Mouse (Mus musculus): Measurements from ENCODE around the gene Rbm46. TPM values are rescaled to one million over a fixed set of nuclear protein-coding genes. Genes with fewer than 3 reads are reported as not detected.

Rbm46 gene
- total RNA-seq (2021) = 1 to 10 TPM in 1 of 2 experiments, under 1 TPM in 1; 0.80 to 1.0 TPM

- DNase-seq = peak; percentile 60 to 75
Measured at GRCm38 (mm10) chr3:82876372-82876739, at the start of gene Rbm46. Gene Rbm46, minus strand, starts transcription at chr3:82876483.

GRCm38 (mm10) chr3:82915632-82916031, 39.3 kb upstream of the Rbm46 start:
- no peak for DNase-seq

GRCm38 (mm10) chr3:82908671-82909070, 32.4 kb upstream of the Rbm46 start:
- DNase-seq = no peak

GRCm38 (mm10) chr3:82904211-82904908, 28.1 kb upstream of the Rbm46 start:
- no peak for DNase-seq

GRCm38 (mm10) chr3:82903613-82904205, 27.4 kb upstream of the Rbm46 start, which contains the start of gene Lrat:
Gene Lrat, minus strand, starts transcription at chr3:82903973.
- DNase-seq = no peak

DNA sequence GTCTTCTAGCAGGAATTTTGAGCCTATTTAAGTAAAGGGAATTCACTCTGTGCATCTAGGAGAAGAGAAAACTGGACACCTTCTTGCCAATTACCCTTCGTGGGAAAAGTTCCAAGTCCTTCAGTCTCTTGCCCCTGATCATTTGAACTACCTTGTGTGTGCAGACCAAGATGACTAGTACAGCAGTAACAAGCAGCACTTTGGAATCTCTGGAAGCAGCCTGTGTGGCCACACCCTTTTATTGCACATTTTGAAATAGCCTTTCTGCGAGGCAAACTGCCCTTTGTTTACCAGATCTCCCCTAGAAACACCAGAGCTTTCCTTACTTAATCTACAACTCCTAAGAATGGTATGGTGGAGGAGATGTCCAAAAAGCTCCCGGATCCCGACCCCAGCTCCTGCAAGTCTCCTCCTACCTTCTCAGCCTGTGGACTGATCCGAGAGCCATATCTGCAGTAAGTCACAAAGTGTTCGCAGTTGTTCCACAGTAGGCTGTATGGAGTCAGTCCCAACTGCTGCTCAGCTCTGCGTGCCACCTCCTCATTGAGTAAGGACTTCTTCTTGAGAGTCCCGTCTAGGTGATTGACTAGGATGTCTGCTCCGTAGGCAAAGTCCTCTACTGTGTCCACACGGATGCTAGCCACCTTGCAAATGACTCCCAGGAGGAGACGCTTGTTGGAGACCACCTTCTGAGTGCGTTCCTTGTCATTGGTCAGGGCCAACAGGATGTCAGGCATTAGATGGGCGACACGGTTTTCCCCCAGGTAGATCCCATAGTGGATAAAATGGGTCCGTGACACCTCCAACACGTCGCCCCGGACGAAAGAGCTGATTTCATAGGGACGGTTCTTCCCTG, 26.7 kb upstream of the Rbm46 start:
- DNase-seq = no peak

DNA sequence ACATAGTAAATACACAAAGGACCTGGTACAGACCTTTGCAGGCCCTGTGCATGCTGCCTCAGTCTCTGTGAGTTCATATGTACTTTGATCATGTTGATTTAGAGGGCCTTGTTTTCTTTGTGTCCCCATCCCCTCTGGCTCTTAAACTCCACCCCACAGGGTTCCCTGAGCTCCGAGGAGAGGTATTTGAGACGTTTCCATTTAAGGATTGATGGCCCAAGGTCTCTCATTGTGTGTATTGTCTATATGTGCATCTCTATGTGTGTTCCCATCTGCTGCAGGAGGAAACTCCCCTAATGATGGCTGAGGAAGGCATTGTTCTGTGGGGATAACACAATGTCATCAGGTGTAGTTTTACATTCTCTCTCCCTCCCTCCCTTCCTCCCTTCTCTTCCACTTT, 12.6 kb upstream of the Rbm46 start:
- no peak for DNase-seq

- no peak for DNase-seq
Measured at GRCm38 (mm10) chr3:82877258-82877657, 975 bp upstream of the Rbm46 start.

DNA sequence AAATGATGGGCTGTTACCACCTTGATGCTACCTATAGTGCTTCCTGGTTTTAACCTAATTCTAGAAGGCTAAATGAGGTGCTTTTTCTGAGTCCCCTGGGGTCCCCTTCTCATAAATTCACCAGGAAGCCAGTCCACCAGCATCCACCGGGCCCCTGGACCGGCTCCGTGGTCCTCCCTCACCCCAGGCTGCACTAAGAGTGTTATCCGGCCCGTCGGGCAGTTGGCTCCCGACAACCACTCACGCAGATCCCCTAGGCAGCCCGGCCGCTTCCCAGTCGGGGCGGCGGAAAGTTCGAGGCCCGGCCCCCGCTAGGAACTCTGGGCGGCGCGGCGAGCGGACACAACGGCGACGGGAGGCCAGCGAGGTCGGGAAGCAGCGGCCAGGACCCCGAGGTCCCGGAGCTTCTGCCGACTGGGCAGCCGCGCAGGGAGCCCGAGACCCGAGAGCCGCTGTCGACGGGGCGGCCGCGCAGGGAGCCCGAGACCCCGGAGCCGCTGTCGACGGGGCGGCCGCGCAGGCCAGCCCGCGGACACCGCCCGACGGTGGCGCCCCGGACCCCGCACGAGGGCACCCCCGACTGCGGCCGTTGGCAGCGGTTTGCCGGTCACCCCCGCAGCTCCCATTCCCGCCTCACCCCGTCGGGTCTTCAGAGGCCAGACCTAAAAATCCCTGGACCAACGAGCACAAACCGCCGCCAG, 462 bp downstream of the Rbm46 start:
- DNase-seq = no peak

DNA sequence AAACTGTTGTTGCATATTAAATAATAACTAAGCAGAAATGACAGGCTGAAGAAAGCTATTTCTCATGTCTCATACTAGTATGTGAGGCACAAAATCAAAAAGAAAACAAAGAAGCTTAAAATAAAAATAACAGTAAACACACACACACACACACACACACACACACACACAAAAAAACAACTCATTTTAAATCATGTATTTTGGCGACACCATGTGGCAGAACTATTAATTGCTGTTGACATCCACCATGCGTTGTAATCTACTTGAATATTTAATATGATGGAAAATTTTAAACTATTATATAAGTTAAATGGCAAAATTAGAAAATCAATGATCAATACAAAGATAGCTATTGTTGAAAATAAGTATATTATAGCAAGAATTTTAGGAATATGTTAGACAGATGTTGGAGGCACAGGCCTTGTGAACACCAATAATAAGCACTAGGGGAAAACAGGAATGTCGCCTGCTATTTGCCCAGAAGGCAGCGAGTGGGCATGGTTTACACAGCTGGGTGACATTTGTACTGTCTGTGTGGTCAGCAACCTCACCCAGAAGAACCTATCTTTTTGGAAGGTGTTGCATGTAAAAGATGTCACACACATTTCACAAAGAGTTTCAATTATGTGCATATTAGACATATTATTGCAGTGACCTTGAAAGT, 18.7 kb downstream of the Rbm46 start:
- DNase-seq = peak in 1 of 2 experiments; percentile 18

DNA sequence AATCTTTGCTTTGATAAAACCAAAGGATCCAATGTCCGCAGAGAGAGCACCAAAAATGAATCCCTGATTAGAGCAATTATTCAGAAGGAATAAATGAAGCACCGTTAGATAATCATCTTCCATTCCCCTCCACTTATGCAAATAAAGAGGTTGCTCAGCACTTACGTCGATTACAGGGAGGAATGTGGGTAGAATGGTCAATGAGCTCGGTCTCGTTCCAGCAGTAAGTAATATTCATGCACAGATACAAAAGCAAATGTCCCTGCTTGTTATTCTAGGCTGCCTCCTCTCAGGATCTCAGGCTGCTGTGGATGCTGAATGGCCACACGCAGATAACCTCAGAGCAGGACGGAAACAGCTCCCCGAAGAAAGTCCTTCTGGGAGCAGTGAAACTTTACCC, 51.1 kb downstream of the Rbm46 start:
- no peak for DNase-seq

DNA sequence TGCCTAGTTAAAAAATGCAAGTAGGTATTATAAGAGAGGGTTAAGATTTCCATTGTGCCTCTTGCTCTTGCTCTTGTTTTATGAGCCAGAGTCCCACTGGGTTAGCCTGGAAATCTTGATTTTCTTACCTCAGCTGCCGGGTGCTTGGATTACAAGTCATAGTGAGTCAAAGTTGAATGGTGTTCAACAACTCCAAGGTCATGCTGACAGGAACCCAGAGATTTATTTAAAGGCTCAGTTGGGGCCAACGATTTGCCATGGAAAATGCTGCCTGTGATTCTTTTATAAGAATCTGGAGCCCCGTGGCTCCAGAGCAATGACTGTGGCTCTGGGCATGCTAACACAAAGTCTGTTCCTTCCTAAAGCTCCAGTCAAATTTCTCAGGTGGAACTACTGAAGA, 64.4 kb downstream of the Rbm46 start:
- DNase-seq = no peak

GRCm38 (mm10) chr3:82810334-82811120, 65.8 kb downstream of the Rbm46 start:
- no peak for DNase-seq

GRCm38 (mm10) chr3:82809769-82810168, 66.5 kb downstream of the Rbm46 start:
- no peak for DNase-seq

DNA sequence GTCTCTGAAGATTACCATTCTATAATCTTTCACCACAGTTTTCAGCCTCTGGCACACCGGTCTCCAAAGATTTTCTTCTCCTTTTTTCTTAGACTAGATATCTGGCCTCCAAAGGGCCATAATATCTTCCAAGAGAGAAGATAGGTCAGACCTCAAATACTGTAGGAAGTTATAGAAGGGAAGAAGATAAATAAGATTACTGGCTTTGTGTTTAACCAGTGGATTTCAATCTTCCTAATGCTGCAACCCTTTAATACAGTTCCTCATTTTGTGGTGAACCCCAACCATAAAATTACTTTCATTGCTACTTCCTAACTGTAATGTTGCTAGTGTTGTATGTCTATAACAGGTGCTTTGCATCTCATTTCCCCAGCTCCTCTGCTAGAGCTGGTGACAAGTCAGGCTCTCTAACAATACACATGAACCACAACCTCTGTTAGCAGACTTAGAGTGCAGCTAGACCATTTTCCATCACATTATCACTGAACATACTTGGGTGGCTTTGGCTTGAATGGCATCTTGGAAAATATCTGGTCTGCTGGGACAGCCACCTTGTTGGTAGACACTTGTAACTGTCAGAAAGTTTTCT, 67.9 kb downstream of the Rbm46 start:
- DNase-seq = no peak

DNA sequence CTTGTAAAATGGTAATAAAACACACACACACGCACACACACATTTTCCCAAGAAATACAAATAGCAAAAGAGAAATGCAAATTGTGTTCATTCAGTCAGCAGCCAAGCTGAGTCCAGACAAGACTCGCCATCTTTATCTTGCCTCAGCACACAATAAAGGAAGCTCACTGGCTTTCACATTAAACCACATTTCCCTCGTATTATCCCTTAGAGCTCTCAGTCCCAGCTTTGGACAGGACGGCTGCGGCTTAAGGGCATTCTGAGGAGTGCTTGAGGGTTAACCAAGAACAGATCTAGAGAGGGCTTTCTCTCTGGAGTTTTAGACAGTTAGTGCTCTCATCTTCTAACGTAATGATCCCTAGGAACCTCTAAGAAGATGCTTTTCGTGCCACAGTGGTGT, 71.0 kb downstream of the Rbm46 start:
- no peak for DNase-seq

DNA sequence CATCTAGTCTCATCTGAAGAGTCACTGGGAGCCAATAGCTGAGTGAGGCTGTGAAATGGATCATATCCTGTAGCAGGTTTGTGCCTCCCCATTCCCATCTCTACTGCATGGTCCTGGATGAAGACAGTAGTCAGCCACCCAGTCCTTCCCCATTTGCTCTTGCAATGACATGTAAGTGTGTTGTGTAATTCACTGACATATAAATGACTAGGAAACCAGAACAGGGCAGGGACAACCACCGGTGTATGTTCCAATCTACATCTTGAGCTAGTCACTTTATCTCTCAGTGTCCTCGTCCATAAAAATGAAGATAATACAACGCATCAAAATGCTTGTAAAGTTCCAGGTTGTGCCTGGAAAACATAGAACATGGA, 75.8 kb downstream of the Rbm46 start:
- no peak for DNase-seq

DNA sequence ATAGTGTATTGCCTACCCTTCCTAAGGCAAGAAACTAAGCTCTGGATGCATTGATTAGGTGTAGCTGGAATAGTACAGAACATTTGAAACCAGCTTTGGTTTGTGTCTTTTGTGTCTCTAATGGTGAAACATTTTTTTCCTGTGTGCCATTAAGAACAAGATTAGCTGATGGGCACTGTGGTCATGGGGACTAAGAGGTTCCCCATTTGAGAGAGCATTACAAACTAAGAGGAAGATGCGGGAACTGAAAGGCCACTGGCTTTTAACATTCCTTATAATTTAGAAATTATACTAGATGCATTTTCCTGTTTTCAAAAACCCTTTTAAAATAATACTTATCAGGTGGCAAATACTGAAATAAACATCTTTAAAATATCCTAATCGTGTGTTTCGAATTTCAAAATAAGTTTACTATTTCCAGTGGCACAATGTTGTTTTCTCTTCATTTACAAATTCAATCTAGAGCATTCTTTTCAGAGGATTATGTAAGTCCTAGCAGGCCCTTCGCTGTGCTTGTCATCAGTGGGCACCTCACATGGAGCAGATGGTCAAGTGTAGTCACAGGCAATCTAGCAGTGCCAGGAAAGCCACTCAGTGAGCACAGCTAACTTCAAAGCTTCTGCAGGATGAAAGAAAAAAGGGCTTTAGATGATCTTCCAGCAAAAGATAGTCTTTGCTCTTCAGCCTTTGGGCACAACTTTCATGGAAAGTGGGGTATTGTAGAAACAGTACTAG, 76.4 kb downstream of the Rbm46 start:
- no peak for DNase-seq

GRCm38 (mm10) chr3:82793656-82794055, 82.6 kb downstream of the Rbm46 start:
- no peak for DNase-seq

GRCm38 (mm10) chr3:82791663-82792062, 84.6 kb downstream of the Rbm46 start:
- no peak for DNase-seq

Measured in layer of hippocampus, postnatal 36 days (tissue).